Mouse (Mus musculus) cerebellum, adult 11 months (tissue): ENCODE measurements around the gene 1700028P14Rik.

Experiments used
- DNase-seq: peaks from one replicate; pipeline ENCODE4 v3.0.0; 2022

The 1700028P14Rik gene

DNA sequence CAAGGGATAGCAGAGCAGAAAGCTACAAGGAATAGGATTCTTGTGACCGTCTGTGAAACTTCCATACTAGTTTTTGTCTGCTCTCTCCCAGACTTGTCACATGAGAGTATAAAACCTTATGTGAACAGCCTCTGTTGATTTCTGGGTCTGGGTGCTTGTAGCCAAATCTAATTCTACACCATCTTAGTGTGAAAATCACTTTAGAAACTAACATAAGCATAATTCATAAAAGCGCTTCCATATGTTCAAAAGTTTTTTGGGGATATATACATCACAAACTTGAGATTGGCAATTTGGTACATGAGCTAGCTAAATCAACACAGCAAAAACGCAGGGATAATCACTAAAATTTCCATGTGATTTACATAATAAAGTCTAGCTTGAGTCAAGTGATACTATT lies 57.7 kb downstream of the 1700028P14Rik start:
- DNase-seq = no peak

DNA sequence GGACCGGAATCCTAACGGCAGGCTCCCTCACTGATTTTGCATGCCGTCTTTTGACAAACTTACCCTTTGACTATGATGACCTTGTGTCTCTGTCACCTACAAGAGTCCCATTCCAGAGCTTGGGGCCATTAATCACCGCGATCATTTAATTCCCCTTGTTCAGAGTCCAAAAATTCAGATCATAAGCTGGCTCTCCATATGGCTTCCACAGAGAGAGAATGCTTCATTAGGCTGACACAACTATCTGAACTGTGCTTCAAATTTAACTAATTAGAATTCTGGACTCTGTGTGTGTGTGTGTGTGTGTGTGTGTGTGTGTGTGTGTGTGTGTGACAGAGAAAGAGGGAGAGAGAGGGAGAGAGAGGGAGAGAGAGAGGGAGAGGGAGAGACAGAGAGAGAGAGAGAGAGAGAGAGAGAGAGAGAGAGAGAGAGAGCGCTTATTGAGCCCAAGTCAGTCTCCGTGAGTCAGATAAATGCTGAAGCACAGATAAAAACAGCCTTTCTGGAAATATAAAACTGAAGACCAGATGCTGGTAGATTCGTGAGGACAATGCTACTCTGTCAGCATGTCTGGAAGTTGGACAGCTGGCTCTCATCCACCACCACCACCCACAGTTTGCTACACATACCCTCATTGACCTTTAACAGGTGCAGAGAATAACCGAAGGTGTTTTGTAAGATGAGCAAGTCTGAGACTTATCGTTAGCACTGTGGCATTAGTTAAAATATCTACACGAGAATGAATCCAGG lies 73.8 kb downstream of the 1700028P14Rik start:
- peak; percentile 60 for DNase-seq

GRCm38 (mm10) chr19:23576685-23577084 lies 75.9 kb downstream of the 1700028P14Rik start:
- no peak for DNase-seq

DNA sequence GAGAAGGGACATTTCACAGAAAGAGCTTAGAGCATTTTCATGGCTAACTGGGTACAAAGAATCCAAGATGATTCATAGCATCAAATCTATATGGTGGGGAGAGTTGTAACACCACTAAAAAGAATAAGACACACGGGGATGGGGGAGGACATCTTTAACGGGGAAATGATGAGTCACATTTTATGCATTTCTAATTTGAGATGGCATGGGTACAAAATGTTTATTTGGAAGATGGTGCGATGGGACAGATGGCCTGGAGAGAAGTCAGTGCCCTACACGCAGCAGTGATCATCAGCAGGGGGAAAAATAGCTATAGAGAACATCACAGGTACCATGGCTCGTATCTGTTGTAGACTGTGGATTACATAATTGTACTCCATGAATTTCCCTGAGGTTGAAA lies 88.9 kb downstream of the 1700028P14Rik start:
- peak; percentile 72 for DNase-seq

DNA sequence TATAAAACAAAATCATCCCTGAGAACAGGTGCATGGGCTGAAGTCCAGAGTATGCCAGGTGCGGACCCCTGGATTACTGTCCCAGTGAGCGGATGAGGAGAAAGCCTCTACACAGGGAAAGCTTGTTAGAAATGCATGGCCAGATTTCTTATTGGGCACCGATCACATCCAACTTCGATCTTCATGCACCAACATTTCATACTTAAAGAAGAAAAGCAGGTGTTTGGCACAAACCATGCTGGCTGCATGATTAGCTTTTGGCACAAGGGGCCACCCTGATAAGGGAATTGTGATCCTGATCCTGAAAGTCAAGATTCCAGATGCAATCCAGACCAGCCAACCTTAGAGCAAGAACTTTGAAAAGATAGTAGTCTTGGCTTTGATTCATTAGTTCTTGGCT lies 90.0 kb downstream of the 1700028P14Rik start:
- no peak for DNase-seq

GRCm38 (mm10) chr19:23562061-23562460 lies 90.6 kb downstream of the 1700028P14Rik start:
- DNase-seq = no peak

DNA sequence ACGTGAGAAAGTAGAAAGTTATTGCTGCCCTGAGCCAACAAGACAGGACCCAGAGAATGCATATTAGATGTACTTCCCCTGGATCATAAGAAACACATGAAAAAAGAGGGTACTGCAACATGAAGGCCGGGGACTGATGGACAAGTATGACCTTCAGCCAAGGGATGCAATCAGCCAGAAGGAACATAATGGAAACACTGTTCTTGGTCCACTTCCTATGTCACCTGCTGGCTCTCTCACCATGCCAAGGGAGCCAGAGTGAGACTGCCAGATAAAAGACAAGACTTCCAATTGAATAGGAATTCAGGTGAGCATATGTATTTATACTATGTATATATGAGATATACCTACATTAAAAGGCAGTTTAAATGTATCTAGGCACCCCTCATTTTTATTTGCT lies 99.2 kb downstream of the 1700028P14Rik start:
- peak; percentile 49 for DNase-seq

- DNase-seq = peak; percentile 27
Observed at GRCm38 (mm10) chr19:23545604-23546003, 107.0 kb downstream of the 1700028P14Rik start.

DNA sequence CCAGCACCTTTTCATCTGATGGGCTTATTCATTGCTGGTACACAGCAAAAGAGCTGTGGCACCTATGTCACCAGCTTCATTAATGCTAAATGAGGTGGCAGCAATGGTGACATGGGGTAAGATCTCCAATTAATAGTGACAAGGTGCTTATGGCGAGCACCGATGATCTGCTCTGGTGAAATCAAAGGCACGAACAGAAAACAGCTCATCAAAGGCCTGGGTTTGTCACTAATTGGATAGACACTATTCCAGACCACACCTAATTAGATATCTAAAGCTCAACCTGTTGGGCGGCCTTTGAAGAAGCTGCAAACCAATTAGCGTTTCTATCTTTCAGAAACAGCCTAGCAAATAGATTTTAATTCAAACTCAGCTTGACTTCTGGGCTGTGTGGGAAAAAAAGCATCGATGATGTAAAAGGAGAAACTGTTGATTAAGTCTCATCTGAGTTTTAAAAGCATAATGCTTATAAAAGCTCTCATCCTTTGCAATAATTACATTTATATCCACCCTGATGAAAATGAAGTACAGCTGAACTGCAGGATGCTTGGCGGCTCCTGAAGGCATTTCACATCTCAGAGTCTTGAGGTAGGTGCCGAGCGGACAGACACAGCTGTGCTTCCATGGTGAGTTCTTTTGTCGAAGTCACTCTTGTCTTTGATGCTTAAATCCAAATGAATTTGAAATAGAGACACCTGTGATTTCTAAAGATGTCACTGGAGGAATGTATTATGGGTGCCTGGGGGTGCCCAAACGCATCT lies 109.2 kb downstream of the 1700028P14Rik start:
- DNase-seq = no peak

DNA sequence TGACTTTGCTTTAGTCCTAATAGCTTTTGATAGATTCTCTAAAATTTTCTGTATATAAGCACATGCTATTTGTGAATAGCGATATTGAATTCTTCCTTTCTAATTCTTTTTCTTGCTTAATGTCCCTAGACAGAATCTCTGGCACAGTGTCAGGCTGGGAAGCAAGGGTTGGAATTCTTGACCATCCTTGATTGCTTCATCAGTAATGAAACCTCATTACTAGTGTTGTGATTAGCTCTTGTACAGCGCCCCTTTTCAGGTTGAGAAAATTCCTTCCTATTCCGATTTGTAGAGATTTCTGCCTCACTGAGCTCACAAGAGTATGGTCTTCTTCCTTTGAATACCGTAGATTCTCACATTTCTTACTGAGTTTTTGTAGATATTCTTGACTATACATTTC lies 109.9 kb downstream of the 1700028P14Rik start:
- no peak for DNase-seq

DNA sequence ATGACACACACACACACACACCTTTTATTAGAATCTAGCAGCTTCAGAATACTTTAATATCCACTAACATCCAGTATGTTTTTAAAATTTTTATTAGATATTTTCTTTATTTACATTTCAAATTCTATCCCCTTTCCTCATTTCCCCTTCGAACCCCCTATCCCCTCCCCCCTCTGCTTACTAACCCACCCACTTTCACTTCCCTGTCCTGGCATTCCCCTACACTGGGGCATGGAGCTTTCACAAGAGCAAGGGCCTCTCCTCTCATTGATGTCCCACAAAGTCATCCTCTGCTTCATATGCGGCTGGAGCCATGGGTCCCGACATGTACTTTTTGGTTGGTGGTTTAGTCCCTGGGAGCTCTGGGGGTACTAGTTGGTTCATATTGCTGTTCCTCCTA lies 116.9 kb downstream of the 1700028P14Rik start:
- no peak for DNase-seq

- no peak for DNase-seq
Observed at GRCm38 (mm10) chr19:23531899-23532298, 120.7 kb downstream of the 1700028P14Rik start.

DNA sequence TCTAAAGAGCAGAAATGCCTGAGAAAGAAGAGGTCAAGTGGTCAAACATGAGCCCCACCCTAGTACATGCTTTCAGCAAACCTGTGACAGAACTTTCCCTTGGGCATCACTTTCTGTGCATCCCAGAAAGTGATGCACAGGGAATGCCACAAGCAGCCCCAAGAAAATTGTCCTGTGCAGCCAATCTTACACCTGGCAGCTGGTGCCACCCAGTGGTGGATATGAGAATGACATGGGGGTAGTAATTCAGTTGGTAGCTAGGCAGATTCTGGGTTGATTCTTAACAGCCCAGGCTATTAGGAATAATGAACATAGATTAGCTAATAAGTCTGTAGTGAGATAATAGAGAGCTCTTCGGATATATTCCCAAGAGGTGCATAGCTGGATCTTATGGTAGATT lies 128.9 kb downstream of the 1700028P14Rik start:
- peak; percentile 74 for DNase-seq

- DNase-seq = no peak
Observed at GRCm38 (mm10) chr19:23521831-23522230, 130.8 kb downstream of the 1700028P14Rik start.

DNA sequence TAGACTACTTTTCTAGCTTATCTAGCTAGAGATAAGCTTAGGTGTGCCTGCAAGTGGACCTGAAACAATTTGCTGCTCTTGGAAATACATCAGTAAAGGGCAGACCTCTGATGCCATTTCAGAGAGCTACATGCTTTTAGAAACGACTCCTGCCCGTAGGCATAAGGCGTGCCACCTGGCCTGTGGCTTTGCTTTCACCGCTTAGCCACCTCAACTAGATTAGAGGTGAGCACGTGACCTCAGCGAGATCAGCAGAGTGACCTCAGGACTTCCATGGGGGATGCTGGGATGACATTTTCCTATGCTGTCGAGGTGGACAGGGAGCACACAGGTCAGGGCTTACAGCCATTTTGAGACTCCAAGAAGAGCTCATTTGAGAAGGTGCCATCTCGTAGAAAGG lies 131.5 kb downstream of the 1700028P14Rik start:
- no peak for DNase-seq

GRCm38 (mm10) chr19:23520629-23521028 lies 132.0 kb downstream of the 1700028P14Rik start:
- no peak for DNase-seq

DNA sequence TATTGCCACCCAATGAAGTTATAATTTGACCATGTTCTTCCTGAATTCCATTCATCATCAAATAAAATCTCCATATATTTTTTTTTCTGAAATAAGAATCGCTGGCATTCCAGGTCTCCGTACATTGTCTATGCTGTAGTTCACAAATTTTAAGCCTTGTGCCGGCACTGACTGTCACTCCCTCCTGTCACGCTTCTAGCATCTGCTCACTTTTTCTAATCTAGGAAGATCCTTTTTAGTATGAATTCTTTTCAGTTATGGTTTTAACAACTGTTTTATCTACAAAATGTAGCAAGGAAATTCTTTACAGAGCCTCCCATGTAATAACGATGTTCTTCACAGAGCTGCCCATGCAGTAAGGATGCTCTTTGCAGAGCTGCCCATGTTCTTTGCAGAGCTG lies 134.1 kb downstream of the 1700028P14Rik start:
- DNase-seq = no peak

DNA sequence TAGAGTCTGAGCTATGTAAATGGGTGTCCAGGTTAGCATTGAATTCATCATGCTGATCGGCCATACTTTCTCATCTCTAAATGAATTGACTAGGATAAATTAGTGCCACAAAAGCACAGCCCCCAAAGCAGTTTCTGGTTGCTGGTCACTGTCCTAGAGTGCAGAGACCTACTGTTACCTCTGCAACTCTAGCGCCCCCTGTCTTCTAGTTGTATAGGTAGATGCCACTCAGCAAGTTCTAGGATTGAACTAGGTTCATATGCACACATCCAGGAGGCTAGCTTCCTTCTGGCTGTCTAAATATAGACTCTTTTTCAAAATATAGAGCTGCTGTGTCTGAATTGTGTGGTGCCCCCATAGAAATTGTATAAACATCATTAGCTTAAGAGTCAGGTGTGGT lies 141.3 kb downstream of the 1700028P14Rik start:
- no peak for DNase-seq
